Mouse (Mus musculus) adipocyte (in vitro differentiated cells): ENCODE data around the gene Sept9.

ENCODE experiments used
- DNase-seq: peaks from one replicate; pipeline ENCODE4 v3.0.0-alpha.2; 2016; ENCODE audit warnings: low spot score

The Sept9 gene

GRCm38 (mm10) chr11:117176304-117176703 lies 23.2 kb upstream of the Sept9 start:
- DNase-seq: peak; percentile 42

GRCm38 (mm10) chr11:117176900-117177299 lies 22.6 kb upstream of the Sept9 start:
- DNase-seq: no peak

GRCm38 (mm10) chr11:117177303-117177979 lies 22.0 kb upstream of the Sept9 start:
- DNase-seq: peak; percentile 96

- DNase-seq: no peak
These were observed 19.6 kb upstream of the Sept9 start for GRCm38 (mm10) chr11:117179902-117180301.

- peak; percentile 20 for DNase-seq
These were observed 16.7 kb upstream of the Sept9 start for GRCm38 (mm10) chr11:117182808-117183207.

GRCm38 (mm10) chr11:117183299-117183698 lies 16.2 kb upstream of the Sept9 start:
- DNase-seq: peak; percentile 16

- DNase-seq: no peak
These were observed 15.6 kb upstream of the Sept9 start for GRCm38 (mm10) chr11:117183841-117184240.

GRCm38 (mm10) chr11:117185076-117185933 lies 14.2 kb upstream of the Sept9 start:
- no peak for DNase-seq

GRCm38 (mm10) chr11:117191524-117191923 lies 7.9 kb upstream of the Sept9 start:
- DNase-seq: no peak

GRCm38 (mm10) chr11:117194475-117194937 lies 5.0 kb upstream of the Sept9 start:
- DNase-seq: no peak

GRCm38 (mm10) chr11:117195616-117196015 lies 3.8 kb upstream of the Sept9 start:
- no peak for DNase-seq

- DNase-seq: no peak
These were observed 2.8 kb upstream of the Sept9 start for GRCm38 (mm10) chr11:117196681-117197080.

GRCm38 (mm10) chr11:117198122-117198521 lies 1.3 kb upstream of the Sept9 start:
- DNase-seq: no peak

- DNase-seq: no peak
These were observed 2.4 kb downstream of the Sept9 start for GRCm38 (mm10) chr11:117201846-117202245.

GRCm38 (mm10) chr11:117204606-117205005 lies 5.1 kb downstream of the Sept9 start:
- no peak for DNase-seq

GRCm38 (mm10) chr11:117205042-117205441 lies 5.6 kb downstream of the Sept9 start:
- DNase-seq: no peak

- DNase-seq: no peak
These were observed 6.0 kb downstream of the Sept9 start for GRCm38 (mm10) chr11:117205447-117205846.

GRCm38 (mm10) chr11:117207436-117207835 lies 8.0 kb downstream of the Sept9 start:
- DNase-seq: no peak

GRCm38 (mm10) chr11:117208151-117208673 lies 8.8 kb downstream of the Sept9 start:
- DNase-seq: no peak

GRCm38 (mm10) chr11:117216713-117217112 lies 17.3 kb downstream of the Sept9 start:
- no peak for DNase-seq

- DNase-seq: no peak
These were observed 18.6 kb downstream of the Sept9 start for GRCm38 (mm10) chr11:117218070-117218469.

- DNase-seq: no peak
These were observed 19.0 kb downstream of the Sept9 start for GRCm38 (mm10) chr11:117218498-117218897.

- no peak for DNase-seq
These were observed 21.3 kb downstream of the Sept9 start for GRCm38 (mm10) chr11:117220777-117221176.
